Mouse (Mus musculus) ES-E14 (cell line): ENCODE measurements around the gene Ncbp2. TPM values are rescaled to one million over a fixed set of nuclear protein-coding genes. Genes with fewer than 3 reads are reported as not detected.

ENCODE experiments used
- DNase-seq: peaks from one replicate; pipeline ENCODE4 v3.0.0-alpha.2; 2013; ENCODE audit warnings: low read depth, low spot score
- H3K27ac ChIP-seq: 2 replicates; pipeline ENCODE4 v1.5.1; 2012; ENCODE audit warnings: low read depth, mild to moderate bottlenecking, low read length, moderate library complexity, mixed read lengths; ENCODE audit not compliant: poor library complexity, insufficient read depth, severe bottlenecking
- H3K36me3 ChIP-seq: 2 replicates; pipeline ENCODE4 v1.6.1; 2012; ENCODE audit warnings: mild to moderate bottlenecking, low read length, moderate library complexity, mixed read lengths; ENCODE audit not compliant: control insufficient read depth, poor library complexity, insufficient read depth, severe bottlenecking
- H3K4me1 ChIP-seq, 2 experiments: fragments of 150-350 bp in 1 of 2; sonication (generic) in 1 of 2; 2 replicates each; pipeline ENCODE4 v1.6.1; 2012; ENCODE audit warnings: low read length in 2 of 2, mild to moderate bottlenecking in 1 of 2, mixed read lengths in 1 of 2; ENCODE audit not compliant: control insufficient read depth in 2 of 2, insufficient read depth in 2 of 2, poor library complexity in 1 of 2
- H3K4me3 ChIP-seq, 2 experiments: fragments of 150-350 bp in 1 of 2; sonication (generic) in 1 of 2; 2 replicates each; pipeline ENCODE4 v1.5.1; 2012; ENCODE audit warnings: low read length in 2 of 2, low read depth in 1 of 2, mild to moderate bottlenecking in 1 of 2, mixed read lengths in 1 of 2; ENCODE audit not compliant: insufficient read depth in 1 of 2, poor library complexity in 1 of 2, severe bottlenecking in 1 of 2
- H3K9ac ChIP-seq: 2 replicates; pipeline ENCODE4 v1.6.1; 2012; ENCODE audit warnings: low read depth, mild to moderate bottlenecking, low read length, mixed read lengths; ENCODE audit not compliant: poor library complexity, insufficient read depth, severe bottlenecking
- H3K9me3 ChIP-seq: fragments of 150-350 bp; sonication (generic); 2 replicates; pipeline ENCODE4 v1.6.1; 2012; ENCODE audit warnings: low read depth, mild to moderate bottlenecking, low read length; ENCODE audit not compliant: control insufficient read depth, insufficient read depth
- CHD2 ChIP-seq: IDR thresholded peaks from 2 replicates; pipeline ENCODE4 v1.6.1; 2014; ENCODE audit warnings: mild to moderate bottlenecking, low read depth, low read length, inconsistent platforms
- HCFC1 ChIP-seq: IDR thresholded peaks from 2 replicates; pipeline ENCODE4 v1.6.1; 2012; ENCODE audit warnings: low read length, inconsistent platforms, borderline replicate concordance; ENCODE audit not compliant: insufficient read depth
- MAFK ChIP-seq: IDR thresholded peaks from 2 replicates; pipeline ENCODE4 v1.6.1; 2014; ENCODE audit warnings: mild to moderate bottlenecking, low read depth, low read length, inconsistent platforms; ENCODE audit not compliant: insufficient read depth
- ZC3H11A ChIP-seq: IDR thresholded peaks from 2 replicates; pipeline ENCODE4 v1.6.1; 2012; ENCODE audit warnings: low read depth, mild to moderate bottlenecking, inconsistent platforms, low read length, borderline replicate concordance
- ZNF384 ChIP-seq: IDR thresholded peaks from 2 replicates; pipeline ENCODE4 v1.6.1; 2012; ENCODE audit warnings: low read depth, low read length, inconsistent platforms
- in situ Hi-C, 2 experiments: fragments of 600-800 bp; cut with MboI; formaldehyde crosslinking; loops; one replicate each; pipeline ENCODE4 v1.15.1; 2025; ENCODE audit warnings: low sequenced_read_pairs in 2 of 2, inconsistent platforms in 1 of 2; ENCODE audit not compliant: unreplicated experiment in 2 of 2
- total RNA-seq: library from RNA; depleted of rRNA; stranded (reverse); fragments of 300-350 nt; gene quantifications from 2 replicates; pipeline ENCODE4 v1.2.3, GENCODE M21; 2012

Ncbp2 gene
- total RNA-seq, 1 experiment = 84.4 TPM

GRCm38 (mm10) chr16:31936568-31936967, 11.7 kb upstream of the Ncbp2 start:
- H3K4me1 ChIP-seq = peaks cover 0 to 14% of the 10 kb centered on the region in 2 experiments; a peak in 2 of 4 replicates
- no peak for DNase-seq
- no peak overlapping the region for H3K9ac ChIP-seq
- H3K4me3 ChIP-seq = no peak overlapping the region
- in situ Hi-C loops = no loop called here
- H3K36me3 ChIP-seq = no peaks in the 10 kb centered on the region
- TF ChIP-seq ZC3H11A (no peak), MAFK (no peak), CHD2 (no peak), ZNF384 (no peak), HCFC1 (no peak)
- H3K27ac ChIP-seq = no peak overlapping the region
- no peaks in the 10 kb centered on the region for H3K9me3 ChIP-seq

- Histone ChIP-seq H3K4me1 (peaks cover 0 to 6% of the 10 kb centered on the region in 2 experiments; a peak in 2 of 4 replicates), H3K4me3 (no peak overlapping the region), H3K36me3 (no peaks in the 10 kb centered on the region), H3K27ac (no peak overlapping the region), H3K9ac (no peak overlapping the region), H3K9me3 (no peaks in the 10 kb centered on the region)
- in situ Hi-C loops = no loop called here
- DNase-seq = no peak
- TF ChIP-seq MAFK (no peak), ZC3H11A (no peak), CHD2 (no peak), HCFC1 (no peak)
These were observed 9.5 kb upstream of the Ncbp2 start for GRCm38 (mm10) chr16:31938856-31939255.

- in situ Hi-C loops = no loop called here
- peaks cover 0 to 9% of the 10 kb centered on the region in 2 experiments; a peak in 1 of 4 replicates for H3K4me1 ChIP-seq
- H3K36me3 ChIP-seq = 0 out of 2 replicates have a peak, but pooled peaks cover 2% of the 10 kb centered on the region
These were observed 7.7 kb upstream of the Ncbp2 start for GRCm38 (mm10) chr16:31940586-31940985.

GRCm38 (mm10) chr16:31943980-31944379, 4.3 kb upstream of the Ncbp2 start:
- H3K9ac ChIP-seq = peak overlapping the region; percentile 70
- TF ChIP-seq ZNF384 (no peak), ZC3H11A (peak; percentile 47; the same call in 1 of the 2 replicates), MAFK (no peak), CHD2 (no peak), HCFC1 (no peak)
- H3K9me3 ChIP-seq = no peaks in the 10 kb centered on the region
- in situ Hi-C loops = no loop called here
- H3K27ac ChIP-seq = no peak overlapping the region
- H3K4me1 ChIP-seq = peaks cover 0 to 11% of the 10 kb centered on the region in 2 experiments; a peak in 1 of 4 replicates
- H3K4me3 ChIP-seq = peak overlapping the region; percentile 53 to 55
- H3K36me3 ChIP-seq = 0 out of 2 replicates have a peak, but pooled peaks cover 2% of the 10 kb centered on the region
- DNase-seq = peak; percentile 69

More at GRCm38 (mm10) chr16:31940586-31940985, 7.7 kb upstream of the Ncbp2 start:
- no peak overlapping the region for H3K4me3 ChIP-seq
- no peak for DNase-seq
- no peak overlapping the region for H3K27ac ChIP-seq
- no peak for TF ChIP-seq HCFC1
- TF ChIP-seq MAFK = no peak
- no peak for TF ChIP-seq CHD2
- TF ChIP-seq ZNF384 = no peak
- no peak for TF ChIP-seq ZC3H11A
- H3K9me3 ChIP-seq = no peaks in the 10 kb centered on the region
- no peak overlapping the region for H3K9ac ChIP-seq

GRCm38 (mm10) chr16:31944698-31945255, 3.5 kb upstream of the Ncbp2 start:
- Histone ChIP-seq H3K27ac (no peak overlapping the region), H3K9ac (no peak overlapping the region; the same call in 1 of the 2 replicates), H3K4me1 (peaks cover 2 to 11% of the 10 kb centered on the region in 2 experiments; a peak in 1 of 4 replicates), H3K9me3 (no peaks in the 10 kb centered on the region), H3K36me3 (0 out of 2 replicates have a peak, but pooled peaks cover 2% of the 10 kb centered on the region), H3K4me3 (no peak overlapping the region)
- TF ChIP-seq ZC3H11A (no peak), HCFC1 (no peak), ZNF384 (no peak)
- no peak for DNase-seq
- in situ Hi-C loops = no loop called here
